Mouse (Mus musculus) erythroblast, embryonic 14.5 days (primary cell): ENCODE data around the gene Nipbl.

Experiments used
- GATA1 ChIP-seq: IDR thresholded peaks from 2 replicates; pipeline ENCODE4 v1.6.1; 2012; ENCODE audit warnings: low read length, inconsistent platforms, mixed read lengths
- TAL1 ChIP-seq: IDR thresholded peaks from 3 replicates; pipeline ENCODE4 v1.6.1; 2012; ENCODE audit warnings: low read length, inconsistent platforms, mixed read lengths

DNA sequence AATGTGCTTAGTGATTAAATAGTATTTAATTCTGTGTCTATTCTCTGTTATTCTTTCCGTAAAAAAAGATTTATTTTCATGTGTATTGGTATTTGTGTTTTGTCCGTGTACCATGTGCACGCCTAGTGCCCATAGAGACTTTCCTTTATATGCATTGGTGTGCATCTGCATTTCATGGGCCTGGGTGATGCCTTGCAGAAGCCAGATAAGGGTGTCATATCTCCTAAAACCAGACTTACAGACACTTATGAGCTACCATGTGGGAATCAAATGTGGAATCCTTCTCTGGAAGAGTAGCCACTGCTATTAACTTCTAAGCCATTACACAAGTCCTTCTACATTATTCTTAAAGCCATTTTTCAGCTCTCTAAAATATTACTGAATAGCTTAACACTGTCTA is 112.7 kb downstream of the Nipbl start:
- TF ChIP-seq GATA1 (peak; percentile 63), TAL1 (peak; percentile 76)
